ENCODE assay signal across 8 mouse cellular contexts in the genomic region with DNA sequence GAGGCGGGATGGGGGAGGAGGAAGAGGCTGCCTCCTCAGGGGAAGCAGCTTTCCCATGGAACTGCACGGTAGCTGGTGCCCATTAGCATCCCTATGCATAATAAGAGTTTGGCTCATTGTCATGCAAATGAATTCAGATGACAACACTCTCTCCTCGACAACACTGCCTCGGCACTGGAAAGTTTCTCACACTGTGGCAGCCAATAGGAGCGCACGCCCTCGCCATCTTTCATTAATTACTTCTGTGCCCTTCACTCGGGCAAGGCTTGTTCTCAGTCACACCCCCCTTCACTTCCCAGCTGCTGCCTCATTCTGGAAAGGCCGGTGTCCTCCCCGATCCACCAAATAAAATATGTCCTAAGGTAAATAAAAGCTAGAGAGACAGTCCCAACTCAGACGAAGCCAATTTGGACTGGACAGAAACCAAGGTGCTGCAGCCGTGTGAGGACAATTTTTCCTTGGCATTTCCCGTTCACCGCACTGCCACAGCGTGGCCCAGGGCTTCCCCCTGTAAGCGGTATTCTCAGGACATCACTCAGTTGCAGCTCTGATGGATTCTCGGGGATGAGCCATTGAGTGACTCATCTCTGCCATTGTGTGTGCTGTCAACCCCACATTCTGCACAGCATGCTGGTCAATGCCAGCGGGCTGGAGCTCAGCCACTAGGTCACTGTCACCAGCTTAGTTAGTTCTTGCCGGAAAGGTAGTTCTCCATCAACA. TPM values are rescaled to one million over a fixed set of nuclear protein-coding genes. Genes with fewer than 3 reads are reported as not detected.
A peak's percentile ranks its signal among the peaks of the same experiment; 100 is the strongest.
DNase-seq lines count a peak whose midpoint lies in the region; ATAC-seq lines count a peak whose summit lies in the region.

No protein-coding gene starts in this region.

- WGBS in midbrain, embryonic 12.5 days: under 1% methylated on average over 19 of the region's 19 CpGs

- H3K27me3 ChIP-seq in midbrain, embryonic 12.5 days: peaks cover 4% of the 10 kb centered on the region; the same call in 1 of the 2 replicates

- H3K4me3 ChIP-seq in midbrain, embryonic 12.5 days: peak overlapping the region; percentile 31

- DNase-seq in cerebellum, adult 9-10 months: peak; percentile 22
- DNase-seq in cerebellum, postnatal 4 days (ENCODE audit: low spot score in 2 of 2): no peak
- DNase-seq in brain, embryonic 18.5 days (ENCODE audit: low read depth, low spot score): peak; percentile 74
- peak; percentile 37 to 60 for DNase-seq in frontal cortex, postnatal 14 days (ENCODE audit: low spot score in 2 of 2)
- DNase-seq in layer of hippocampus, adult 8-10 months (ENCODE audit: low spot score in 2 of 2): peak; percentile 66 to 79
- DNase-seq in thymus, postnatal 4 days: no peak
- no peak for DNase-seq in ovary, postnatal 10 days (ENCODE audit: low spot score)

- peak overlapping the region; percentile 41; the same call in 1 of the 2 replicates for H3K9ac ChIP-seq in midbrain, embryonic 12.5 days (replicated peaks)

- peaks cover 53% of the 10 kb centered on the region for H3K4me1 ChIP-seq in midbrain, embryonic 12.5 days

- no peaks in the 10 kb centered on the region for H3K9me3 ChIP-seq in midbrain, embryonic 12.5 days

- peak; percentile 94 for ATAC-seq in midbrain, embryonic 12.5 days (ENCODE audit: low FRiP score, low read depth)

- H3K4me2 ChIP-seq in midbrain, embryonic 12.5 days (replicated peaks): peak overlapping the region; percentile 56

- peak overlapping the region; percentile 89 for H3K27ac ChIP-seq in midbrain, embryonic 12.5 days (replicated peaks)

- H3K36me3 ChIP-seq in midbrain, embryonic 12.5 days: no peaks in the 10 kb centered on the region

RNA-seq across cellular contexts. Expression of gene Sox9, which starts 29.3 kb away (rescaled TPM):
- total RNA-seq in layer of hippocampus, adult 8-10 months (2022): 10 to 100 TPM; 25.6 to 45.4 (median 32.4) TPM
- polyA plus RNA-seq in midbrain, embryonic 12.5 days (2016; fragmentation: Nextera tagmentation; extraction: Ambion mirVana): 134 and 147 TPM in 2 replicates

Comparison
In these comparisons a context has a peak if more than half of its experiments do, and no peak if none do; other contexts are left out.
1. DNase-seq: peak in cerebellum, adult 9-10 months (single experiment), brain, embryonic 18.5 days (single experiment), frontal cortex, postnatal 14 days (2 of 2) and layer of hippocampus, adult 8-10 months (2 of 2); none in cerebellum, postnatal 4 days (0 of 2), thymus, postnatal 4 days (single experiment) and ovary, postnatal 10 days (single experiment).